Mouse (Mus musculus): ENCODE results near the gene Zfp986.
"Not testable (repeated sequence)": the region's sequence is repeated elsewhere in the genome, so short reads cannot be mapped to it uniquely, and the experiment has no call there.

- TF ChIP-seq CTCF, EP300 (IDR thresholded peaks at IDR 0.05; ENCODE audit: low read depth): not testable (repeated sequence)
Observed at GRCm38 (mm10) chr4:145825606-145826005, 43.0 kb upstream of the Zfp986 start.

Measured in liver, embryonic 14.5 days (tissue).